Mouse (Mus musculus): ENCODE data around the gene Disp3. TPM values are rescaled to one million over a fixed set of nuclear protein-coding genes. Genes with fewer than 3 reads are reported as not detected.

Gene Disp3
- not detected for polyA plus RNA-seq (2017; shearing (Covaris generic))

GRCm38 (mm10) chr4:148287476-148288054, at the start of gene Disp3:
Gene Disp3, minus strand, starts transcription at chr4:148287965.

Other genes starting within 250 kb of the Disp3 start
- 7.8 TPM for gene Clcn6, start 249.1 kb downstream of the Disp3 start, polyA plus RNA-seq (2017; shearing (Covaris generic))
- gene Mthfr, start 248.9 kb downstream of the Disp3 start, polyA plus RNA-seq (2017; shearing (Covaris generic)): 23.0 TPM
- gene Agtrap, start 199.9 kb downstream of the Disp3 start, polyA plus RNA-seq (2017; shearing (Covaris generic)): 26.2 TPM
- 44.0 TPM for gene Mad2l2, start 157.6 kb downstream of the Disp3 start, polyA plus RNA-seq (2017; shearing (Covaris generic))
- gene Draxin, start 157.3 kb downstream of the Disp3 start, polyA plus RNA-seq (2017; shearing (Covaris generic)): not detected
- 45.7 TPM for gene Fbxo6, start 135.8 kb downstream of the Disp3 start, polyA plus RNA-seq (2017; shearing (Covaris generic))
- gene Fbxo44, start 127.5 kb downstream of the Disp3 start, polyA plus RNA-seq (2017; shearing (Covaris generic)): 3.1 TPM
- not detected for gene Fbxo2, start 127.3 kb downstream of the Disp3 start, polyA plus RNA-seq (2017; shearing (Covaris generic))
- 21.7 TPM for gene Ubiad1, start 156.8 kb upstream of the Disp3 start, polyA plus RNA-seq (2017; shearing (Covaris generic))
- 29.3 TPM for gene Mtor, start 160.6 kb upstream of the Disp3 start, polyA plus RNA-seq (2017; shearing (Covaris generic))
- gene Angptl7, start 212.5 kb upstream of the Disp3 start, polyA plus RNA-seq (2017; shearing (Covaris generic)): 0.21 TPM